13 mouse cellular contexts compared by ENCODE assay signal in the genomic region with DNA sequence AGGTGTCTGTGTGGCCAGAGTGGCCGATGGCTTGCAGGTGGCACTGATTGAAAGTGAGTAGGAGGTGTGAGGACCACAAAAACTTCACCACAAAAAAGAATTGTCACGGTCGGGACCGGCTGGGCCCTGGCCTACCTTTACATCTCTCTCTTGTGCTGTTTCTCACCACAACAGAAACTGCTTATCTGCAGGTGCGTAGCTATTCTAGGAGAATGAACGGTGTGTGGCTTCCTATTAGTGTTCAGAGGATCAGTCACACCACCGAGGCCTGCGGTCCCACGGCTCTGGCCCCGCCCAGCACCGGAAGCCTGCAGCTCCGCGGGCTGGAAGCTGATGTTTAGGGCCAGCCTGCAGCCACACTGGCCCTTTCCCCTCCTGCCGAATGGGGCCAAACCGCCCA. TPM values are rescaled to one million over a fixed set of nuclear protein-coding genes. Genes with fewer than 3 reads are reported as not detected.
DNase-seq lines count a peak whose midpoint lies in the region; ATAC-seq and TF ChIP-seq lines count a peak whose summit lies in the region.
"Had no signal": no experiment of that assay in that cellular context is flagged by ENCODE, and none has a peak within 500 bp of the region (broad histone marks: within the 10 kb centered on the region; RNA-seq: fewer than 3 reads in every experiment).

No protein-coding gene starts in this region.

- no peak for ATAC-seq in kidney, embryonic 14.5 days (ENCODE audit: low FRiP score, low TSS enrichment)

- intact Hi-C loops in gastrocnemius, adult 2 months (cut with DNase I): no loop called here
- intact Hi-C loops in gastrocnemius, postnatal 36 days (cut with DNase I): no loop called here
- intact Hi-C loops in left cerebral cortex, adult 2 months (cut with DNase I): no loop called here

- no peak for TF ChIP-seq CTCF in gastrocnemius, adult 2 months (IDR thresholded peaks at IDR 0.05)
- no peak for TF ChIP-seq CTCF in bone marrow macrophage, adult 2 months (IDR thresholded peaks at IDR 0.05; ENCODE audit: low read depth, low read length)
- TF ChIP-seq CTCF in left cerebral cortex, adult 2 months (IDR thresholded peaks at IDR 0.05): no peak

- no peaks in the 10 kb centered on the region for H3K36me3 ChIP-seq in splenic B cell, adult 2 months (ENCODE audit: control insufficient read depth, insufficient read depth, low read length, poor library complexity, severe bottlenecking)
- H3K36me3 ChIP-seq in kidney, embryonic 14.5 days (ENCODE audit: control insufficient read depth, insufficient read depth, low read length): no peaks in the 10 kb centered on the region
- H3K36me3 ChIP-seq in embryonic facial prominence, embryonic 10.5 days (replicated peaks): peaks cover 8% of the 10 kb centered on the region; the same call in 1 of the 2 replicates

- peak; percentile 41 for DNase-seq in gastrocnemius, adult 2 months
- no peak for DNase-seq in gastrocnemius, postnatal 36 days
- DNase-seq in lung, postnatal 10 days: peak; percentile 53
- DNase-seq in splenic B cell, adult 2 months (ENCODE audit: low read depth, low spot score): peak; percentile 83
- DNase-seq in embryonic facial prominence, embryonic 10.5 days (ENCODE audit: low spot score): no peak
- no peak for DNase-seq in left cerebral cortex, adult 2 months (ENCODE audit: extremely low spot score in 1 of 2, low spot score in 2 of 2)
- DNase-seq: right cerebral cortex, postnatal 14 days had no signal

- peaks cover 16% of the 10 kb centered on the region for H3K4me1 ChIP-seq in bone marrow macrophage, adult 2 months (ENCODE audit: control insufficient read depth, insufficient read depth, low read length)
- no peaks in the 10 kb centered on the region for H3K4me1 ChIP-seq in kidney, embryonic 14.5 days (ENCODE audit: control insufficient read depth, insufficient read depth, low read length)
- no peaks in the 10 kb centered on the region for H3K4me1 ChIP-seq in embryonic facial prominence, embryonic 10.5 days
- H3K4me1 ChIP-seq: kidney, embryonic 15.5 days had no signal

- no peak for TF ChIP-seq POLR2A in bone marrow macrophage, adult 2 months (IDR thresholded peaks at IDR 0.05; ENCODE audit: borderline replicate concordance, low read depth, low read length)

- H3K9me3 ChIP-seq in kidney, embryonic 14.5 days (ENCODE audit: control insufficient read depth, low read length): no peaks in the 10 kb centered on the region
- peaks cover 4% of the 10 kb centered on the region; the same call in 1 of the 2 replicates for H3K9me3 ChIP-seq in embryonic facial prominence, embryonic 10.5 days
- H3K9me3 ChIP-seq: kidney, embryonic 15.5 days had no signal

- H3K27ac ChIP-seq in gastrocnemius, adult 2 months: no peak overlapping the region
- peak overlapping the region; percentile 4; the same call in 1 of the 2 replicates for H3K27ac ChIP-seq in bone marrow macrophage, adult 2 months (ENCODE audit: insufficient read depth, low read depth, low read length)
- H3K27ac ChIP-seq in kidney, embryonic 14.5 days (ENCODE audit: low read depth, low read length): no peak overlapping the region
- no peak overlapping the region for H3K27ac ChIP-seq in embryonic facial prominence, embryonic 10.5 days (replicated peaks)
- H3K27ac ChIP-seq in left cerebral cortex, adult 2 months: no peak overlapping the region
- H3K27ac ChIP-seq: kidney, embryonic 15.5 days had no signal

- 65% methylated on average over 15 of the region's 15 CpGs for WGBS in kidney, embryonic 14.5 days
- 68% methylated on average over 15 of the region's 15 CpGs for WGBS in embryonic facial prominence, embryonic 10.5 days

- H3K4me2 ChIP-seq in kidney, embryonic 14.5 days (replicated peaks; ENCODE audit: low read depth, low read length): no peak overlapping the region
- H3K4me2 ChIP-seq: kidney, embryonic 15.5 days; midbrain, embryonic 11.5 days had no signal

- H3K27me3 ChIP-seq in splenic B cell, adult 2 months (ENCODE audit: control insufficient read depth, insufficient read depth, low read length, poor library complexity, severe bottlenecking): no peaks in the 10 kb centered on the region
- H3K27me3 ChIP-seq in kidney, embryonic 14.5 days (ENCODE audit: control insufficient read depth, insufficient read depth, low read length): no peaks in the 10 kb centered on the region
- H3K27me3 ChIP-seq in embryonic facial prominence, embryonic 10.5 days (replicated peaks; ENCODE audit: low read depth, poor library complexity, severe bottlenecking): no peaks in the 10 kb centered on the region

- H3K9ac ChIP-seq in kidney, embryonic 14.5 days (ENCODE audit: low read depth, low read length): no peak overlapping the region
- H3K9ac ChIP-seq: kidney, embryonic 15.5 days had no signal

- no peak overlapping the region for H3K4me3 ChIP-seq in gastrocnemius, adult 2 months
- peak overlapping the region; percentile 23; the same call in 1 of the 2 replicates for H3K4me3 ChIP-seq in bone marrow macrophage, adult 2 months (ENCODE audit: insufficient read depth, low read length)
- H3K4me3 ChIP-seq in kidney, embryonic 14.5 days (ENCODE audit: low read length): no peak overlapping the region
- H3K4me3 ChIP-seq in embryonic facial prominence, embryonic 10.5 days: no peak overlapping the region
- H3K4me3 ChIP-seq in left cerebral cortex, adult 2 months: no peak overlapping the region
- H3K4me3 ChIP-seq: kidney, embryonic 15.5 days had no signal

RNA-seq across cellular contexts. Expression of gene Treh, which starts 27.1 kb away (rescaled TPM):
- total RNA-seq in gastrocnemius, adult 2 months (2021): not detected
- not detected for total RNA-seq in gastrocnemius, postnatal 36 days (2021)
- polyA plus RNA-seq in bone marrow macrophage, adult 2 months (2012; ENCODE audit: insufficient read depth, insufficient read length, missing spikeins): not detected in 2 replicates
- not detected in 2 replicates for polyA plus RNA-seq in kidney, embryonic 14.5 days (2014; fragmentation: Nextera tagmentation; extraction: Ambion mirVana)
- not detected in 2 replicates for polyA plus RNA-seq in embryonic facial prominence, embryonic 10.5 days (2016; fragmentation: Nextera tagmentation; extraction: Ambion mirVana)
- total RNA-seq in left cerebral cortex, adult 2 months (2021): under 1 TPM in 1 of 2 experiments, not detected in 1; 0.16 TPM
- polyA plus RNA-seq: C2C12; forebrain, embryonic 11.5 days; midbrain, embryonic 11.5 days had no signal

RNA-seq across cellular contexts. Expression of gene Ddx6, which starts 41.2 kb away (rescaled TPM):
- total RNA-seq in gastrocnemius, adult 2 months (2021): 10 to 100 TPM; 68.8 to 74.4 TPM
- 10 to 100 TPM; 57.4 to 60.7 TPM for total RNA-seq in gastrocnemius, postnatal 36 days (2021)
- 111 and 122 TPM in 2 replicates for polyA plus RNA-seq in bone marrow macrophage, adult 2 months (2012; ENCODE audit: insufficient read depth, insufficient read length, missing spikeins)
- 28.2 and 29.1 TPM in 2 replicates for polyA plus RNA-seq in kidney, embryonic 14.5 days (2014; fragmentation: Nextera tagmentation; extraction: Ambion mirVana)
- polyA plus RNA-seq in embryonic facial prominence, embryonic 10.5 days (2016; fragmentation: Nextera tagmentation; extraction: Ambion mirVana): 21.8 and 23.5 TPM in 2 replicates
- total RNA-seq in left cerebral cortex, adult 2 months (2021): 100 to 1,000 TPM; 145 to 148 TPM

Comparison
In these comparisons a context has a peak if more than half of its experiments do, and no peak if none do; other contexts are left out.
1. DNase-seq: peak in gastrocnemius, adult 2 months (single experiment), lung, postnatal 10 days (single experiment) and splenic B cell, adult 2 months (single experiment); none in gastrocnemius, postnatal 36 days (0 of 2), embryonic facial prominence, embryonic 10.5 days (single experiment) and left cerebral cortex, adult 2 months (0 of 2).